Mouse (Mus musculus) midbrain, embryonic 14.5 days (tissue): ENCODE measurements around the gene Dhx33. TPM values are rescaled to one million over a fixed set of nuclear protein-coding genes. Genes with fewer than 3 reads are reported as not detected.

Source experiments
- ATAC-seq: fragments of 200-750 bp; cut with Nextera tagmentation; 2 replicates; pipeline ENCODE4 v1.8.0; 2017; ENCODE audit warnings: moderate number of reproducible peaks, moderate library complexity; ENCODE audit not compliant: low FRiP score, low TSS enrichment
- DNase-seq: peaks from one replicate; pipeline ENCODE4 v3.0.0-alpha.2; 2015
- H3K27ac ChIP-seq: fragments of 300-500 bp; sonication (generic); replicated peaks from 2 replicates; pipeline ENCODE4 v1.5.1; 2014; ENCODE audit warnings: mild to moderate bottlenecking, low read depth, low read length, moderate library complexity
- H3K27me3 ChIP-seq: fragments of 300-500 bp; sonication (generic); 2 replicates; pipeline ENCODE4 v1.6.1; 2014; ENCODE audit warnings: low read length, control low read depth, mixed read lengths; ENCODE audit not compliant: control insufficient read depth, insufficient read depth
- H3K36me3 ChIP-seq: fragments of 300-500 bp; sonication (generic); 2 replicates; pipeline ENCODE4 v1.6.1; 2014; ENCODE audit warnings: low read length, control low read depth; ENCODE audit not compliant: control insufficient read depth, insufficient read depth
- H3K4me1 ChIP-seq: fragments of 300-500 bp; sonication (generic); 2 replicates; pipeline ENCODE4 v1.6.1; 2014; ENCODE audit warnings: mild to moderate bottlenecking, antibody characterized with exemption, low read length, control low read depth; ENCODE audit not compliant: control insufficient read depth, insufficient read depth
- H3K4me2 ChIP-seq: fragments of 300-500 bp; sonication (generic); 2 replicates; pipeline ENCODE4 v1.6.1; 2014; ENCODE audit warnings: mild to moderate bottlenecking, low read length, moderate library complexity
- H3K4me3 ChIP-seq: fragments of 300-500 bp; sonication (generic); replicated peaks from 2 replicates; pipeline ENCODE4 v1.5.1; 2014; ENCODE audit warnings: low read depth, low read length
- H3K9ac ChIP-seq: fragments of 300-500 bp; sonication (generic); replicated peaks from 2 replicates; pipeline ENCODE4 v1.6.1; 2014; ENCODE audit warnings: mild to moderate bottlenecking, low read length, moderate library complexity
- H3K9me3 ChIP-seq: fragments of 300-500 bp; sonication (generic); 2 replicates; pipeline ENCODE4 v1.6.1; 2016; ENCODE audit warnings: low read length, control low read depth, mixed read lengths; ENCODE audit not compliant: control insufficient read depth
- WGBS: fragments of 180-500 bp; shearing (Covaris S2); extraction: QIAGEN DNeasy Blood & Tissue Kit; methylation state at CpG from one replicate; pipeline ENCODE4 v1.1.7; 2014; 5-methylcytosine and 5-hydroxymethylcytosine counted together
- polyA plus RNA-seq: library from polyadenylated mRNA; unstranded; fragments of >200 nt; fragmentation: Nextera tagmentation; extraction: Ambion mirVana; gene quantifications from 2 replicates; pipeline ENCODE4 v1.2.1, GENCODE M21; 2014

Dhx33 gene
- 12.4 and 17.1 TPM in 2 replicates for polyA plus RNA-seq

DNA sequence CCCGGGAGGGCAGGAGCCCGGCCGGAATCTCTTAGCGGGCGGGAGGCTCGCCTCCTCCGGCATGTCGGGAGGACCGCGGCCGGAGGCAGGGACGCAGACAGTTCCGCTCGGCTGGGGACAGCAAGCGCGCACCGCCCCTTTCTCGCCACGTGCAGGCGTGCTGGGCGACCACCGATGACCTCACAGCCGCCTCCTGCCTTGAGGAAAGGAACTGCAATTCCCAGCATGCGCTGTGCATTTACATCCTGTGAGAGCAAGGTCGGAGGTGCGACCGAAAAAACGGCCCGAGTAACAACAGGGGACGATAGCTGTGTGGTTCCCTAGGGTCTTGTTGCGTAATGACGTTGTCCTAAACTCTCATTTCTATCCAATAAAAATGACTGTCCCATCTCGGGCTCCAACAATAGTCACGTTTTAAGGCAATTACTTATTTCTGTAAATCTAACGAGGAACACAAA, at the start of gene Dhx33:
TSS of gene Dhx33 (minus strand) at position 122 of the 458 bp plus-strand sequence.
- peak within 1 kb of the TSS; percentile 91 for H3K4me2 ChIP-seq
- no peaks in the 10 kb centered on the region for H3K9me3 ChIP-seq
- ATAC-seq (peak; percentile 98), DNase-seq (peak; percentile 98)
- H3K36me3 ChIP-seq: peaks cover 21% of the 10 kb centered on the region
- peak within 1 kb of the TSS; percentile 75 for H3K27ac ChIP-seq
- peaks cover 15% of the 10 kb centered on the region for H3K4me1 ChIP-seq
- 0% methylated on average over 35 of the region's 35 CpGs for WGBS
- H3K27me3 ChIP-seq: no peaks in the 10 kb centered on the region
- peak within 1 kb of the TSS; percentile 82 for H3K4me3 ChIP-seq
- H3K9ac ChIP-seq: peak within 1 kb of the TSS; percentile 70

DNA sequence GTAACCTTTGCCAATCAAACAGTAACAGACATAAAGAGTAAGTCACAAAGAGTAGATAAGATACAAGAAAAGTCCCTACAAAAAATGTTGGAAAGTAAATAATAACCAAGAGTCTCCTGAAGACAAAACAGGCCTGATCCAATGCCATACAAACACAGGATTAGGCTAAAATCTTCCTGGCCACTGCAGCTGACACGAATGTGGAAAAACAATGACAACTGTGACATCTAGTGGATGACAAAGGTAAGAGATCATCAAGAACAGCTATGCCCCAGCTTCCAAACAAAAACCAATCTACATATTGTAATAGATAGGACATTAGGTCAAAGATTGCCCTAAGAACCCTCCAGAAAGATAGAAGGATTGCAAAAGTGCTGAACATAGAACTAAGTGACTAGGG, 48.3 kb upstream of the Dhx33 start:
- no peak overlapping the region for H3K27ac ChIP-seq
- DNase-seq (peak; percentile 85), ATAC-seq (no peak)
- H3K9me3 ChIP-seq: no peaks in the 10 kb centered on the region
- no peaks in the 10 kb centered on the region for H3K27me3 ChIP-seq
- WGBS: 3% methylated on average over 1 of the region's 1 CpGs
- no peaks in the 10 kb centered on the region for H3K4me1 ChIP-seq
- no peak overlapping the region for H3K4me2 ChIP-seq
- no peak overlapping the region for H3K9ac ChIP-seq
- H3K4me3 ChIP-seq: no peak overlapping the region
- no peaks in the 10 kb centered on the region for H3K36me3 ChIP-seq

DNA sequence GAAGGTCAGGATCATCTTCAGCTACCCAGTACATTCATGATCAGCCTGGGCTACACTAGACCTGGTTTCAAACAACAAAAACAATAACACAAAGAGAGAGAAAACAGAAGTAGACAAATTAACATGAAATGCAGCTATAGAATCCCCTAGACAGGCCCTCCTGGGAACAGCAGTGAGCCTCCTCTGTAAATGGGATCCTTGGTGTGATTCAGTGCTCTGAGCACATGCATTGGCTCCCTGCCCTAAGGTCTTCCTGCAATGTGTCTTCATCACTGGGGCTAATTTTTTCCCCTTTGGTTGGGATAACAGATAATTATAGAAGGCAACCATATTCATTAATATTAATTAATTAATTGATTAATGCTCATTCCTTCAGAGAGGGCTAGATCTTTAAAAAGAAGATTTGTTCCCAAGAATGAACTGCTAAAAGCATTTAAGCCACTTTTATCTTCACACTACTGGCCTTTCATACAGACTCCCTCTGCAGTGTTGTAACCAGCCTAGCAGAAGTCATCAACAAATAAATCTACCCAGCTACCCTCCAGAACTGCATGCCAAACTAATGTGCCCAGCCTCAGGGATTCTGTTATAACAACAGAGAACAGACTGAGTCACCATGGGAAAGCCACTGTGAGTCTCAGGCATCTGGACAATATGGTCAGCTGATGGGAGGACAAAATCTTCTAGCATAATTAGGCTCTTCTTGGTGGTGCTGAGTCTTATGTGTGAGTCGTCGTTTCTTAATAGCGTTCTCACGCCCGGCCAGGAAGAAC, 35.5 kb upstream of the Dhx33 start:
- Histone ChIP-seq H3K4me3 (no peak overlapping the region), H3K27ac (no peak overlapping the region), H3K4me1 (0 out of 2 replicates have a peak, but pooled peaks cover 3% of the 10 kb centered on the region), H3K4me2 (no peak overlapping the region), H3K27me3 (no peaks in the 10 kb centered on the region), H3K9ac (no peak overlapping the region), H3K9me3 (no peaks in the 10 kb centered on the region), H3K36me3 (no peaks in the 10 kb centered on the region)
- WGBS: 98% methylated on average over 5 of the region's 5 CpGs
- no peak for ATAC-seq
- no peak for DNase-seq

DNA sequence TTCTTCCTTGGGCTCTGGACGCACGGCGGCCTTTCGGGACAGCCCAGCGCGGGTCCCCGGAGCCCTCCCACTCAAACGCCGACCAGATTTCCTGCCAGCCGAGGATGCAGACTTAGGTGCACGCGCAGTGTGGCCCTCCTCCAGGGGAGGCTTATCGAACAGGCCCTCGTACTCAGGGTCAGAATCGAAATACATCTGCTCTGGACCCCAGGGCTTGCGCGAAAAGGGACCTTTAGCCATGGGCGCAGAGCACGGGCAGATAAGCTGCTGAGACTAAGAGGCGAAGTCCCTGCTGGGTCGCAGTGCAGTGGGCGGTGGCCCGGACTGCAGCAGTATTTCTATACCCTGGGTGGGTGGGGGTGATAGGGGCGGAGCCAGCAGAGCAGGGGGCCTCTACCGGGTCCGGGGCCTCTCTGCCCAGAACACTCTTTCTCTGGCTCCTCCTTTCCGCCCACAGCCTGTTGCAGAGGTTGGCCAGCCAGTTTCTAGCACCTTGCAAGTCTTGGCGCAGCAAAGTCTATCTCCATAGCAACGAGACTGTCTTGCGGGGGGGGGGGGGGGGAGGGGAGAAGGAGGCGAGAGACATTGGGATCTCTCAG, 29.0 kb upstream of the Dhx33 start, which contains the start of gene 6330403K07Rik:
TSS of gene 6330403K07Rik (minus strand) at position 351 of the 599 bp plus-strand sequence.
- peak within 1 kb of the TSS; percentile 57 for H3K4me3 ChIP-seq
- ATAC-seq (peak; percentile 97), DNase-seq (peak; percentile 90)
- peaks cover 21% of the 10 kb centered on the region for H3K4me1 ChIP-seq
- WGBS: under 1% methylated on average over 31 of the region's 31 CpGs
- H3K9me3 ChIP-seq: no peaks in the 10 kb centered on the region
- peak within 1 kb of the TSS; percentile 97 for H3K27ac ChIP-seq
- H3K9ac ChIP-seq: peak within 1 kb of the TSS; percentile 76
- H3K4me2 ChIP-seq: peak within 1 kb of the TSS; percentile 83
- 0 out of 2 replicates have a peak, but pooled peaks cover 2% of the 10 kb centered on the region for H3K36me3 ChIP-seq
- no peaks in the 10 kb centered on the region for H3K27me3 ChIP-seq

DNA sequence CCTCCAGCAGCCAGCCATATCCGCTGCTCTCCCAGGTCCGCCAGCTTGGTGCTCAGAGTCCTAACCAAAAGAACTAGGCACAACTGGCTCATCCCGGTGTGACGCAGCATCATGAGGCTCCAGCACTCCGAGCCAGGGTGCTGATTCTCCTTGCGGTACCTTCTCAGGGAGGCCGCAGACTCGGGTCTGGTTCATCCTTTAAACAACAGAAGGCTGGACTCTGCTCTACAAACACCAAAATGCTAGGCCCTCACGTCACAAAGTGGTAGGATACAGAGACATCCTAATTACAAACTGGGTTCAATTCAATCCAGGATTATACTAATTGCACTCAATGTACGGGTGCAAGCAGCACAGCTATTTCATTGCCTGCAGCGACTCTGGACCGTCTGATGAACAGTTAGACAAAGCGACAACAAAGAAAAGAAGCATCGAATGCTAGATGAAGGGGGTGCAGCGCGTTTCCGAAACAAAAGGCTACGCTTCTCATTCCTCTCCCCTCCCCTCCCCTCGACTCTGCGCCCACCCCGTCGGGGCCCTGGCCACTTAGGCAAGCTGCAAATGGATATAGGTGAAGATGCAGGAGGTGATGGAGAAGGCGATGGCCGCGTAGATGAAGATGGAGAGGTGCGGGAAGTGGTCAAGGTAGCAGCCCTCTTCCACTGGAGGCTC, 28.4 kb upstream of the Dhx33 start:
- H3K27me3 ChIP-seq: no peaks in the 10 kb centered on the region
- WGBS: under 1% methylated on average over 26 of the region's 26 CpGs
- H3K4me3 ChIP-seq: peak overlapping the region; percentile 57
- peak; percentile 76 for DNase-seq
- peak overlapping the region; percentile 76 for H3K9ac ChIP-seq
- peak overlapping the region; percentile 97 for H3K27ac ChIP-seq
- H3K36me3 ChIP-seq: peaks cover 8% of the 10 kb centered on the region
- H3K4me1 ChIP-seq: peaks cover 21% of the 10 kb centered on the region
- peak overlapping the region; percentile 83 for H3K4me2 ChIP-seq
- H3K9me3 ChIP-seq: no peaks in the 10 kb centered on the region
- peak; percentile 47; the same call in 1 of the 2 replicates for ATAC-seq

DNA sequence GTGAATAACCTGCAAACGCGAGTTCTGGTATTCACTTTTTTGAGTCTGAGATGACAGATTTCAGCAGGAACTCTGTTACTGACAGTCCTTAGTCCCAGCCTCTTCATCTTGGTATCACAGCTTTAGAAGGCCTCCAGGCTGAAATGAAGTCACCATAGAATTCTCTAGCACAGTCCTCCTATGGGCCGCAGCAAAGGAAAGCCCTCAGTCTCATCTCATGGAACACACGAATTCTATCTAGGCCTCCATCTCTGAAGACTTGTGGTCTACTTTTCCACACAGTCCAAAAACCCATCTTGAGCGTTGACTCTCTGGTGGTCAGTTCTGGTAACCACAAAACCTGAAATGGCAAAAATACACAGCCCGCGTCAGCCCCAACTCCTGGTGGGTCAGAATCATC, 27.8 kb upstream of the Dhx33 start:
- Histone ChIP-seq H3K27ac (peak overlapping the region; percentile 97), H3K27me3 (no peaks in the 10 kb centered on the region), H3K4me2 (peak overlapping the region; percentile 83), H3K4me1 (peaks cover 21% of the 10 kb centered on the region), H3K4me3 (peak overlapping the region; percentile 57), H3K9me3 (no peaks in the 10 kb centered on the region), H3K36me3 (peaks cover 14% of the 10 kb centered on the region), H3K9ac (peak overlapping the region; percentile 76)
- DNase-seq (no peak), ATAC-seq (no peak)
- WGBS: 53% methylated on average over 7 of the region's 7 CpGs

DNA sequence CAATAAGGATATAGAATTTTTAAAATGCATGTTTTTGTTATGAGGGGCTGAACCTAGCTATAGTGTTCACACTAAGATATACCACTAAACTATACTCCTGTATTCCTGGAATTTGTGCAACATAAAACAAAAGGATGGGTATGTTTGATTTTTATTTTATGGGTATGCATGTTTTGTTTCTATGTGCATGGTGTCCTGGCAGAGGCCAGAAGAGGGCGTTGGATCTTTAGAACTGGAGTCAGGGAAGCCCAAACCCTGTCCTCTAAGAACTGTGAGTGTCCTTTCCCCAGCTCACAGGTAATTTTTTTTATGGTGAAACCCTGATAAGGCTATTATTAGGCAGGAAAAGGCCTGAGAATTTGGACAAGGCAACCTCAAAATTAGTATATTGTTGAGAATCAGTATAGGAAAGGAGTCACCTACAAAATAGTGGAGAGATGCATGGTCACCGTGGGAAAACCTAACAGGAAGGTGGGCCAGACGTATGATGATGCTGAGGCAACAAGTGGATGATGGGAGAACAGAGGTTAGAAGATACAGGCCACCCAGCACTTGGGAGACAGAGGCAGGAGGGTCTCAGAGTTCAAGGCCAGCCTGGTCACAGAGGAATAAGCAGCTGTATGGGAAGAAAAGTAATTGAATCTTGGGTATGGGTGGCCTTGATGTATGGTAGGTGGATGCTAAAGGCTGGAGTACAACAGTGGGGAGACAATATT, 25.3 kb upstream of the Dhx33 start:
- no peaks in the 10 kb centered on the region for H3K27me3 ChIP-seq
- no peak overlapping the region for H3K27ac ChIP-seq
- no peak overlapping the region for H3K4me3 ChIP-seq
- H3K9me3 ChIP-seq: no peaks in the 10 kb centered on the region
- peaks cover 18% of the 10 kb centered on the region for H3K4me1 ChIP-seq
- no peak overlapping the region for H3K9ac ChIP-seq
- ATAC-seq (no peak), DNase-seq (no peak)
- H3K4me2 ChIP-seq: no peak overlapping the region
- 75% methylated on average over 3 of the region's 3 CpGs for WGBS
- H3K36me3 ChIP-seq: peaks cover 39% of the 10 kb centered on the region

DNA sequence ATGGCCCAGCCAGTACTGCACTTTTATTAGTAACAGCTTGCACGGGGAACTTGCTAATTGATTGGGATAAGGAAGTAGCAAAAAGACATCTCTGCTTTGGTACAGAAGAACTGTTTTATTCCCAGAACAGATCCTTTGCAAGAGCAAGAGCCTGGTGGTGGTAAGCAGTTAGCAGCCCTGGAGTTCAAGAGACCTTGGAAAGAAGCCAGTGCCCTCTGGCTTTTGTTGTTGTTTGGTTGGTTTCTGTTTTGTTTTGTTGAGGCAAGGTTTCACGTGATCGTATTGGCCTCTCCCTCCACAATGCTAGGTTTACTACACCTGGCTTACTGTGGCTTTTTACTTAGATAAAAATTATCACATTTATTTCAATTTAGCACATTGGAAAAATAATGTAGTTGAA, 24.0 kb upstream of the Dhx33 start:
- DNase-seq (no peak), ATAC-seq (no peak)
- Histone ChIP-seq H3K9me3 (no peaks in the 10 kb centered on the region), H3K27me3 (no peaks in the 10 kb centered on the region), H3K36me3 (peaks cover 44% of the 10 kb centered on the region), H3K4me3 (no peak overlapping the region), H3K4me2 (no peak overlapping the region), H3K9ac (no peak overlapping the region), H3K27ac (no peak overlapping the region), H3K4me1 (peaks cover 12% of the 10 kb centered on the region)
- 81% methylated on average over 3 of the region's 3 CpGs for WGBS
